Mouse (Mus musculus) heart, adult 2 months (tissue): ENCODE results near the gene Kif17. TPM values are rescaled to one million over a fixed set of nuclear protein-coding genes. Genes with fewer than 3 reads are reported as not detected.

Experiments used
- DNase-seq, 2 experiments: peaks; one replicate each; pipeline ENCODE4 v3.0.0; 2021
- H3K27ac ChIP-seq: fragments of 200-600 bp; 2 replicates; pipeline ENCODE4 v1.8.1; 2022
- H3K27me3 ChIP-seq: fragments of 200-500 bp; 2 replicates; pipeline ENCODE4 v1.6.1; 2012; ENCODE audit warnings: mild to moderate bottlenecking, low read length, inconsistent platforms, mixed read lengths; ENCODE audit not compliant: control insufficient read depth, insufficient read depth
- H3K36me3 ChIP-seq: fragments of 200-500 bp; 2 replicates; pipeline ENCODE4 v1.6.1; 2012; ENCODE audit warnings: low read length, inconsistent platforms; ENCODE audit not compliant: control insufficient read depth, insufficient read depth
- H3K4me1 ChIP-seq: fragments of 200-500 bp; 2 replicates; pipeline ENCODE4 v1.6.1; 2011; ENCODE audit warnings: low read length; ENCODE audit not compliant: control insufficient read depth, insufficient read depth
- H3K4me3 ChIP-seq: fragments of 200-600 bp; 2 replicates; pipeline ENCODE4 v1.8.1; 2022
- H3K79me2 ChIP-seq: fragments of 200-500 bp; replicated peaks from 2 replicates; pipeline ENCODE4 v1.6.1; 2012; ENCODE audit warnings: mild to moderate bottlenecking, inconsistent platforms, low read length, moderate library complexity, mixed read lengths; ENCODE audit not compliant: control insufficient read depth, insufficient read depth
- H3K9ac ChIP-seq: fragments of 200-500 bp; 2 replicates; pipeline ENCODE4 v1.6.1; 2012; ENCODE audit warnings: low read depth, mild to moderate bottlenecking, control low read depth, inconsistent platforms, low read length, mixed read lengths
- CTCF ChIP-seq: fragments of 200-600 bp; IDR thresholded peaks from 2 replicates; pipeline ENCODE4 v1.8.1; 2022; ENCODE audit warnings: antibody characterized with exemption, mild to moderate bottlenecking, moderate library complexity
- EP300 ChIP-seq: fragments of 200-500 bp; IDR thresholded peaks from 2 replicates; pipeline ENCODE4 v1.6.1; 2011; ENCODE audit warnings: low read depth, low read length, control low read depth; ENCODE audit not compliant: insufficient read depth
- POLR2A ChIP-seq: fragments of 200-500 bp; IDR thresholded peaks from 2 replicates; pipeline ENCODE4 v1.6.1; 2011; ENCODE audit warnings: mild to moderate bottlenecking, low read depth, low read length, control low read depth; ENCODE audit not compliant: insufficient read depth
- WGBS: fragments of 180-500 bp; shearing (Covaris S2); methylation state at CpG from one replicate; pipeline ENCODE4 v1.1.7; 2018; 5-methylcytosine and 5-hydroxymethylcytosine counted together
- intact Hi-C: fragments of 180-260 bp; cut with DNase I; formaldehyde crosslinking; loops from one replicate; pipeline ENCODE4 v1.15.1; 2025
- polyA plus RNA-seq: library from polyadenylated mRNA; depleted of rRNA; stranded (reverse); fragments of >200 nt; gene quantifications from 2 replicates; pipeline ENCODE4 v1.2.3, GENCODE M21; 2012
- total RNA-seq, 2 experiments: library from RNA; stranded (reverse); gene quantifications; 2 replicates each; pipeline ENCODE4 v1.2.3; 2021

Gene Kif17
- total and polyA plus RNA-seq, 3 experiments = 0.18 to 0.55 TPM; not detected in 1

- Histone ChIP-seq H3K79me2 (no peaks in the 10 kb centered on the region), H3K27me3 (no peaks in the 10 kb centered on the region), H3K9ac (no peak overlapping the region), H3K36me3 (no peaks in the 10 kb centered on the region), H3K4me3 (no peak overlapping the region), H3K4me1 (peaks cover 2% of the 10 kb centered on the region; the same call in 1 of the 2 replicates), H3K27ac (no peak overlapping the region)
- no peak for DNase-seq
- TF ChIP-seq CTCF (no peak), POLR2A (no peak), EP300 (no peak)
- intact Hi-C loops = no loop called here
- 89% methylated on average over 3 of the region's 3 CpGs for WGBS
These were observed 56.8 kb downstream of the Kif17 start for GRCm38 (mm10) chr4:138307025-138307424.

GRCm38 (mm10) chr4:138307739-138308138 lies 57.5 kb downstream of the Kif17 start:
- Histone ChIP-seq H3K4me1 (peaks cover 2% of the 10 kb centered on the region; the same call in 1 of the 2 replicates), H3K27ac (no peak overlapping the region), H3K36me3 (no peaks in the 10 kb centered on the region), H3K27me3 (no peaks in the 10 kb centered on the region), H3K9ac (no peak overlapping the region), H3K79me2 (no peaks in the 10 kb centered on the region), H3K4me3 (no peak overlapping the region)
- TF ChIP-seq CTCF = no peak
- DNase-seq = no peak
- intact Hi-C loops = no loop called here
- 87% methylated on average over 12 of the region's 12 CpGs for WGBS

GRCm38 (mm10) chr4:138310311-138310910 lies 60.2 kb downstream of the Kif17 start:
- Histone ChIP-seq H3K27me3 (no peaks in the 10 kb centered on the region), H3K79me2 (no peaks in the 10 kb centered on the region), H3K27ac (no peak overlapping the region), H3K36me3 (no peaks in the 10 kb centered on the region), H3K4me3 (no peak overlapping the region), H3K4me1 (peaks cover 2% of the 10 kb centered on the region; the same call in 1 of the 2 replicates), H3K9ac (no peak overlapping the region)
- no peak for DNase-seq
- TF ChIP-seq POLR2A (no peak), EP300 (no peak), CTCF (no peak)
- 86% methylated on average over 19 of the region's 19 CpGs for WGBS
- intact Hi-C loops = no loop called here

- peak; percentile 87 for TF ChIP-seq CTCF
- 0 out of 2 replicates have a peak, but pooled peaks have one; percentile 15 for TF ChIP-seq EP300
- TF ChIP-seq POLR2A = no peak
- WGBS = 55% methylated on average over 8 of the region's 8 CpGs
- Histone ChIP-seq H3K79me2 (no peaks in the 10 kb centered on the region), H3K9ac (no peak overlapping the region), H3K27ac (no peak overlapping the region), H3K27me3 (no peaks in the 10 kb centered on the region), H3K4me1 (no peaks in the 10 kb centered on the region), H3K36me3 (no peaks in the 10 kb centered on the region), H3K4me3 (no peak overlapping the region)
- peak in 1 of 2 experiments; percentile 63 for DNase-seq
- intact Hi-C loops = no loop called here
These were observed 61.4 kb downstream of the Kif17 start for GRCm38 (mm10) chr4:138311595-138311994.

- intact Hi-C loops = no loop called here
- H3K4me3 ChIP-seq = no peak overlapping the region
- H3K27me3 ChIP-seq = no peaks in the 10 kb centered on the region
- TF ChIP-seq POLR2A (no peak), EP300 (no peak), CTCF (no peak)
- 85% methylated on average over 3 of the region's 3 CpGs for WGBS
- H3K4me1 ChIP-seq = no peaks in the 10 kb centered on the region
- no peaks in the 10 kb centered on the region for H3K36me3 ChIP-seq
- H3K79me2 ChIP-seq = no peaks in the 10 kb centered on the region
- H3K9ac ChIP-seq = no peak overlapping the region
- no peak for DNase-seq
- no peak overlapping the region for H3K27ac ChIP-seq
These were observed 61.9 kb downstream of the Kif17 start for GRCm38 (mm10) chr4:138312105-138312504.

- no peaks in the 10 kb centered on the region for H3K79me2 ChIP-seq
- no peak for TF ChIP-seq CTCF
- TF ChIP-seq EP300 = no peak
- TF ChIP-seq POLR2A = no peak
- H3K4me3 ChIP-seq = no peak overlapping the region
- no peak overlapping the region for H3K27ac ChIP-seq
- no peak overlapping the region for H3K9ac ChIP-seq
- no peaks in the 10 kb centered on the region for H3K36me3 ChIP-seq
- no peaks in the 10 kb centered on the region for H3K4me1 ChIP-seq
- 88% methylated on average over 11 of the region's 11 CpGs for WGBS
- DNase-seq = no peak
- intact Hi-C loops = no loop called here
- no peaks in the 10 kb centered on the region for H3K27me3 ChIP-seq
These were observed 62.8 kb downstream of the Kif17 start for GRCm38 (mm10) chr4:138313021-138313420.
